Mouse (Mus musculus): ENCODE data around the gene Nrsn2. TPM values are rescaled to one million over a fixed set of nuclear protein-coding genes. Genes with fewer than 3 reads are reported as not detected.

The Nrsn2 gene
- polyA plus RNA-seq (2015; fragmentation: Nextera tagmentation; extraction: Ambion mirVana) = not detected in 2 replicates

GRCm38 (mm10) chr2:152376345-152376741 is at the start of gene Nrsn2:
Nrsn2 (minus strand) TSS chr2:152376638.
- no peak for TF ChIP-seq EP300 (IDR thresholded peaks at IDR 0.05)
- no peak for TF ChIP-seq CTCF (IDR thresholded peaks at IDR 0.05)
- H3K9ac ChIP-seq (replicated peaks; ENCODE audit: low read depth) = no peak within 1 kb of the TSS
- no peak within 1 kb of the TSS for H3K4me3 ChIP-seq (ENCODE audit: low read depth, low read length)
- peaks cover 15% of the 10 kb centered on the region; the same call in 1 of the 2 replicates for H3K27me3 ChIP-seq (replicated peaks; ENCODE audit: insufficient read depth, low read length)
- no peak within 1 kb of the TSS for H3K27ac ChIP-seq (ENCODE audit: low read length)
- H3K4me2 ChIP-seq (replicated peaks; ENCODE audit: low read depth, low read length) = no peak within 1 kb of the TSS
- H3K9me3 ChIP-seq (ENCODE audit: low read length) = no peaks in the 10 kb centered on the region
- H3K36me3 ChIP-seq (ENCODE audit: insufficient read depth, low read length) = no peaks in the 10 kb centered on the region
- ATAC-seq (no peak), DNase-seq (ENCODE audit: low spot score) (no peak)
- WGBS = 2% methylated on average over 13 of the region's 16 CpGs
- no peaks in the 10 kb centered on the region for H3K4me1 ChIP-seq (ENCODE audit: insufficient read depth, low read depth, low read length)

- DNase-seq (ENCODE audit: low spot score) = no peak
- H3K9me3 ChIP-seq (ENCODE audit: low read length) = no peaks in the 10 kb centered on the region
- TF ChIP-seq EP300 (IDR thresholded peaks at IDR 0.05) (no peak), CTCF (IDR thresholded peaks at IDR 0.05) (no peak)
- no peaks in the 10 kb centered on the region for H3K27me3 ChIP-seq (replicated peaks; ENCODE audit: insufficient read depth, low read length)
- H3K9ac ChIP-seq (replicated peaks; ENCODE audit: low read depth) = no peak overlapping the region; the same call in 1 of the 2 replicates
- H3K36me3 ChIP-seq (ENCODE audit: insufficient read depth, low read length) = no peaks in the 10 kb centered on the region
- peaks cover 5% of the 10 kb centered on the region; the same call in 1 of the 2 replicates for H3K4me1 ChIP-seq (ENCODE audit: insufficient read depth, low read depth, low read length)
- ATAC-seq = no peak
- H3K4me3 ChIP-seq (ENCODE audit: low read depth, low read length) = no peak overlapping the region
- peak overlapping the region; percentile 83; the same call in 1 of the 2 replicates for H3K4me2 ChIP-seq (replicated peaks; ENCODE audit: low read depth, low read length)
- WGBS = 87% methylated on average over 3 of the region's 3 CpGs
- H3K27ac ChIP-seq (ENCODE audit: low read length) = peak overlapping the region; percentile 97
Observed at GRCm38 (mm10) chr2:152415786-152416185, 39.3 kb upstream of the Nrsn2 start.

GRCm38 (mm10) chr2:152415287-152415686 is 38.8 kb upstream of the Nrsn2 start, which contains the start of gene 6820408C15Rik:
6820408C15Rik (plus strand) TSS chr2:152415587.
- H3K27ac ChIP-seq (ENCODE audit: low read length) = peak within 1 kb of the TSS; percentile 97
- H3K4me1 ChIP-seq (ENCODE audit: insufficient read depth, low read depth, low read length) = peaks cover 5% of the 10 kb centered on the region; the same call in 1 of the 2 replicates
- DNase-seq (ENCODE audit: low spot score) = no peak
- peak within 1 kb of the TSS; percentile 82 for H3K4me3 ChIP-seq (ENCODE audit: low read depth, low read length)
- WGBS = 16% methylated on average over 4 of the region's 4 CpGs
- no peaks in the 10 kb centered on the region for H3K27me3 ChIP-seq (replicated peaks; ENCODE audit: insufficient read depth, low read length)
- no peak for ATAC-seq
- TF ChIP-seq EP300 (IDR thresholded peaks at IDR 0.05) = no peak; the same call in 1 of the 2 replicates
- TF ChIP-seq CTCF (IDR thresholded peaks at IDR 0.05) = no peak
- no peaks in the 10 kb centered on the region for H3K9me3 ChIP-seq (ENCODE audit: low read length)
- H3K36me3 ChIP-seq (ENCODE audit: insufficient read depth, low read length) = no peaks in the 10 kb centered on the region
- H3K4me2 ChIP-seq (replicated peaks; ENCODE audit: low read depth, low read length) = peak within 1 kb of the TSS; percentile 83
- H3K9ac ChIP-seq (replicated peaks; ENCODE audit: low read depth) = peak within 1 kb of the TSS; percentile 89

GRCm38 (mm10) chr2:152414591-152415165 is 38.2 kb upstream of the Nrsn2 start, which contains the start of gene Zcchc3:
Zcchc3 (minus strand) TSS chr2:152415027.
- no peak for TF ChIP-seq CTCF (IDR thresholded peaks at IDR 0.05)
- TF ChIP-seq EP300 (IDR thresholded peaks at IDR 0.05) = peak; percentile 61
- under 1% methylated on average over 50 of the region's 65 CpGs for WGBS
- H3K4me1 ChIP-seq (ENCODE audit: insufficient read depth, low read depth, low read length) = peaks cover 8% of the 10 kb centered on the region; the same call in 1 of the 2 replicates
- H3K4me3 ChIP-seq (ENCODE audit: low read depth, low read length) = peak within 1 kb of the TSS; percentile 82
- peak within 1 kb of the TSS; percentile 83 for H3K4me2 ChIP-seq (replicated peaks; ENCODE audit: low read depth, low read length)
- H3K9me3 ChIP-seq (ENCODE audit: low read length) = no peaks in the 10 kb centered on the region
- H3K9ac ChIP-seq (replicated peaks; ENCODE audit: low read depth) = peak within 1 kb of the TSS; percentile 89
- peak within 1 kb of the TSS; percentile 97 for H3K27ac ChIP-seq (ENCODE audit: low read length)
- DNase-seq (ENCODE audit: low spot score) (peak; percentile 96), ATAC-seq (peak; percentile 86)
- no peaks in the 10 kb centered on the region for H3K36me3 ChIP-seq (ENCODE audit: insufficient read depth, low read length)
- H3K27me3 ChIP-seq (replicated peaks; ENCODE audit: insufficient read depth, low read length) = no peaks in the 10 kb centered on the region

- Histone ChIP-seq H3K4me3 (ENCODE audit: low read depth, low read length) (peak overlapping the region; percentile 82), H3K9ac (replicated peaks; ENCODE audit: low read depth) (peak overlapping the region; percentile 89), H3K4me1 (ENCODE audit: insufficient read depth, low read depth, low read length) (peaks cover 8% of the 10 kb centered on the region; the same call in 1 of the 2 replicates), H3K27me3 (replicated peaks; ENCODE audit: insufficient read depth, low read length) (no peaks in the 10 kb centered on the region), H3K9me3 (ENCODE audit: low read length) (no peaks in the 10 kb centered on the region), H3K27ac (ENCODE audit: low read length) (peak overlapping the region; percentile 97), H3K4me2 (replicated peaks; ENCODE audit: low read depth, low read length) (peak overlapping the region; percentile 83), H3K36me3 (ENCODE audit: insufficient read depth, low read length) (no peaks in the 10 kb centered on the region)
- TF ChIP-seq CTCF (IDR thresholded peaks at IDR 0.05) (no peak), EP300 (IDR thresholded peaks at IDR 0.05) (no peak)
- ATAC-seq (peak; percentile 4), DNase-seq (ENCODE audit: low spot score) (peak; percentile 58)
- WGBS = 1% methylated on average over 83 of the region's 86 CpGs
Observed at GRCm38 (mm10) chr2:152413765-152414584, 37.5 kb upstream of the Nrsn2 start.

GRCm38 (mm10) chr2:152413158-152413764 is 36.8 kb upstream of the Nrsn2 start:
- TF ChIP-seq CTCF (IDR thresholded peaks at IDR 0.05) (no peak), EP300 (IDR thresholded peaks at IDR 0.05) (no peak)
- 5% methylated on average over 21 of the region's 21 CpGs for WGBS
- H3K36me3 ChIP-seq (ENCODE audit: insufficient read depth, low read length) = no peaks in the 10 kb centered on the region
- H3K4me3 ChIP-seq (ENCODE audit: low read depth, low read length) = peak overlapping the region; percentile 82
- H3K9me3 ChIP-seq (ENCODE audit: low read length) = no peaks in the 10 kb centered on the region
- no peak for ATAC-seq
- H3K4me1 ChIP-seq (ENCODE audit: insufficient read depth, low read depth, low read length) = peaks cover 8% of the 10 kb centered on the region; the same call in 1 of the 2 replicates
- H3K4me2 ChIP-seq (replicated peaks; ENCODE audit: low read depth, low read length) = peak overlapping the region; percentile 83
- peak overlapping the region; percentile 97 for H3K27ac ChIP-seq (ENCODE audit: low read length)
- no peaks in the 10 kb centered on the region for H3K27me3 ChIP-seq (replicated peaks; ENCODE audit: insufficient read depth, low read length)
- DNase-seq (ENCODE audit: low spot score) = peak; percentile 35
- H3K9ac ChIP-seq (replicated peaks; ENCODE audit: low read depth) = peak overlapping the region; percentile 89

All from lung, postnatal 0 days (tissue).